ENCODE assay signal across 8 mouse cellular contexts in the genomic region with DNA sequence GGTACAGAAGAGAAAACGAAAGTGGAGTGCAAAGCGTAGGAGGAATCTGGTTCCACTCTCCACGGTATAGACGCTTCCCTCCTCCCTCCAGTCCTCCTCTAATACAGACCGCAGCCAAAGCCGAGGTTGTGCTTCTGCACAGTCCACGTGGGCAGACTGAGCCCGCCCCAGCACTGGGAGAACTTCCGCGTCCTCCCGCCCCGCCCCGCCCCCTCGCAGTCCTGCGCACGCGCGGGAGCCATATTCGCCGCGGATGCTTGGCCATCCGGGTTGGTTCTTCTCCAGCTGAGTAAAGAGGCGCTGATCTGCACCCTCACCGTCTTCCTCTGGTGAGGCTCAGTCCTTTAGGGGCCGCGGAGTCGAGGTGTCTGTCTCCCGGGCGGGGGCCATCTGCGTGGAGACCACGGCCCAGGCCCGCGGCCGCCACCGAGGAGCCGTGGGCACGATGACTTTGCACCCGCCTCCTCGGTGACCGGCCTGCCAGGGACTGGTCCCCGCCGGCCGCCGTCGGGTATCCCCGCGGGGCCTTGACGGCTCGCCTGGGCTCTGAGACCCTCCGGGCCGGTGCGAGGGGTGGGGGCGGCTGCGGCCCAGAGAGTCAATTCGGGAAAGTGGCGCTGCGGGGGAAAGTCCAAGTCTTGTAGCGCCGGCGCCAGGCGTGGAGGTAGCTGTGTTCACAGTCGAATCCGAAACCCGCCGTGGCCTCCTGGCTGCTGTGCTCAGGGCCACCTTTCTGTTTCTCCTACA. TPM values are rescaled to one million over a fixed set of nuclear protein-coding genes. Genes with fewer than 3 reads are reported as not detected.
DNase-seq lines count a peak whose midpoint lies in the region; ATAC-seq and TF ChIP-seq lines count a peak whose summit lies in the region.

A gene (plus strand): TSS at position 216 of the 747 bp plus-strand sequence.
A gene (minus strand): TSS at position 424 of the 747 bp plus-strand sequence.

- TF ChIP-seq CTCF in lung, adult 2 months (IDR thresholded peaks at IDR 0.05; ENCODE audit: insufficient read depth, low read length): no peak

- H3K36me3 ChIP-seq in ES-E14 (ENCODE audit: control insufficient read depth, insufficient read depth, low read length, poor library complexity, severe bottlenecking): peaks cover 25% of the 10 kb centered on the region
- H3K36me3 ChIP-seq in forebrain, embryonic 15.5 days: peaks cover 32% of the 10 kb centered on the region

- WGBS in forebrain, embryonic 15.5 days: under 1% methylated on average over 65 of the region's 65 CpGs
- under 1% methylated on average over 65 of the region's 65 CpGs for WGBS in lung, adult 2 months

- peak within 1 kb of the TSS; percentile 60 for H3K4me2 ChIP-seq in forebrain, embryonic 15.5 days (replicated peaks)

- peak within 1 kb of the TSS; percentile 94 for H3K9ac ChIP-seq in ES-E14 (ENCODE audit: insufficient read depth, low read depth, low read length, poor library complexity, severe bottlenecking)
- H3K9ac ChIP-seq in forebrain, embryonic 15.5 days (replicated peaks): peak within 1 kb of the TSS; percentile 83

- intact Hi-C loops in heart, postnatal 25 days (cut with DNase I): loop anchor here (2.0 to 5.0 kb wide), 2 partner anchors 34 to 218 kb away; a partner anchor contains a TSS

- DNase-seq in ES-E14 (ENCODE audit: low read depth, low spot score): peak; percentile 90
- DNase-seq in cerebellum, adult 11-12 months: peak; percentile 87
- peak; percentile 78 for DNase-seq in heart, postnatal 25 days (ENCODE audit: low spot score)
- DNase-seq in layer of hippocampus, adult 18-20 months (ENCODE audit: low spot score in 2 of 2): peak; percentile 81 to 86
- DNase-seq in lung, adult 2 months: peak; percentile 87
- DNase-seq in thymus, adult 18-20 months: peak; percentile 81 to 84

- in situ Hi-C loops in ES-E14 (cut with MboI; ENCODE audit: low sequenced_read_pairs in 2 of 2, unreplicated experiment in 2 of 2): no loop called here

- H3K4me1 ChIP-seq in ES-E14 (ENCODE audit: control insufficient read depth in 2 of 2, insufficient read depth in 2 of 2, low read length in 2 of 2, poor library complexity in 1 of 2): peaks cover 1 to 2% of the 10 kb centered on the region in 2 experiments; a peak in 1 of 4 replicates
- H3K4me1 ChIP-seq in forebrain, embryonic 15.5 days: peaks cover 20% of the 10 kb centered on the region
- peaks cover 7% of the 10 kb centered on the region for H3K4me1 ChIP-seq in lung, adult 2 months (ENCODE audit: control insufficient read depth, insufficient read depth, low read length)

- TF ChIP-seq POLR2A in lung, adult 2 months (IDR thresholded peaks at IDR 0.05; ENCODE audit: borderline replicate concordance, extremely low read depth, low read depth, low read length): peak; percentile 89

- ATAC-seq in forebrain, embryonic 15.5 days (replicated peaks): peak; percentile 100
- peak; percentile 97 for ATAC-seq in neutrophil, adult 5-6 weeks (ENCODE audit: extremely low read depth, insufficient number of reproducible peaks, low FRiP score, poor library complexity, severe bottlenecking)

- H3K4me3 ChIP-seq in ES-E14 (ENCODE audit: insufficient read depth in 1 of 2, low read depth in 1 of 2, low read length in 2 of 2, poor library complexity in 1 of 2, severe bottlenecking in 1 of 2): peak within 1 kb of the TSS; percentile 91 to 96
- H3K4me3 ChIP-seq in forebrain, embryonic 15.5 days: peak within 1 kb of the TSS; percentile 69
- peak within 1 kb of the TSS; percentile 98 for H3K4me3 ChIP-seq in lung, adult 2 months (replicated peaks; ENCODE audit: extremely low read depth, low read depth, low read length)

- peak within 1 kb of the TSS; percentile 16; the same call in 1 of the 2 replicates for H3K27ac ChIP-seq in ES-E14 (ENCODE audit: insufficient read depth, low read depth, low read length, poor library complexity, severe bottlenecking)
- H3K27ac ChIP-seq in forebrain, embryonic 15.5 days (replicated peaks): peak within 1 kb of the TSS; percentile 93

- no peaks in the 10 kb centered on the region for H3K27me3 ChIP-seq in forebrain, embryonic 15.5 days

- H3K9me3 ChIP-seq in ES-E14 (ENCODE audit: control insufficient read depth, insufficient read depth, low read depth, low read length): no peaks in the 10 kb centered on the region
- H3K9me3 ChIP-seq in forebrain, embryonic 15.5 days: no peaks in the 10 kb centered on the region

TF ChIP-seq in ES-E14, 5 proteins besides CTCF, POLR2A, EP300 and RAD21:
- TF ChIP-seq HCFC1 (IDR thresholded peaks at IDR 0.05; ENCODE audit: borderline replicate concordance, insufficient read depth, low read length): no peak
- no peak for TF ChIP-seq CHD2 (IDR thresholded peaks at IDR 0.05; ENCODE audit: low read depth, low read length)
- no peak for TF ChIP-seq ZNF384 (IDR thresholded peaks at IDR 0.05; ENCODE audit: low read depth, low read length)
- no peak for TF ChIP-seq ZC3H11A (IDR thresholded peaks at IDR 0.05; ENCODE audit: borderline replicate concordance, low read depth, low read length)
- no peak for TF ChIP-seq MAFK (IDR thresholded peaks at IDR 0.05; ENCODE audit: insufficient read depth, low read depth, low read length)

RNA-seq across cellular contexts. Expression of the first gene that starts in this region (rescaled TPM):
- total RNA-seq in ES-E14 (2012; rRNA removed): 152 and 297 TPM in 2 replicates
- 278 and 286 TPM in 2 replicates for polyA plus RNA-seq in forebrain, embryonic 15.5 days (2015; fragmentation: Nextera tagmentation; extraction: Ambion mirVana)
- total RNA-seq in heart, postnatal 25 days (2021): 100 to 1,000 TPM; 127 TPM
- total RNA-seq in layer of hippocampus, adult 18-20 months (2021): 100 to 1,000 TPM; 120 to 123 TPM
- 29.5 and 52.0 TPM in 2 replicates for polyA plus RNA-seq in lung, adult 2 months (2012; rRNA removed)
- total RNA-seq in neutrophil, adult 5-6 weeks (2017): 114 and 125 TPM in 2 replicates

RNA-seq across cellular contexts. Expression of the second gene that starts in this region (rescaled TPM):
- 0.49 and 0.53 TPM in 2 replicates for total RNA-seq in ES-E14 (2012; rRNA removed)
- polyA plus RNA-seq in forebrain, embryonic 15.5 days (2015; fragmentation: Nextera tagmentation; extraction: Ambion mirVana): 1.0 and 1.5 TPM in 2 replicates
- not detected for total RNA-seq in heart, postnatal 25 days (2021)
- not detected for total RNA-seq in layer of hippocampus, adult 18-20 months (2021)
- polyA plus RNA-seq in lung, adult 2 months (2012; rRNA removed): not detected in 2 replicates
- total RNA-seq in neutrophil, adult 5-6 weeks (2017): not detected in 2 replicates

Comparison
In these comparisons a context has a peak if more than half of its experiments do, and no peak if none do; other contexts are left out.
1. Peak in every context shown above with its lines: DNase-seq, ATAC-seq, H3K4me3 ChIP-seq and H3K27ac ChIP-seq.